Mouse (Mus musculus): Measurements from ENCODE around the gene Rela.

DNA sequence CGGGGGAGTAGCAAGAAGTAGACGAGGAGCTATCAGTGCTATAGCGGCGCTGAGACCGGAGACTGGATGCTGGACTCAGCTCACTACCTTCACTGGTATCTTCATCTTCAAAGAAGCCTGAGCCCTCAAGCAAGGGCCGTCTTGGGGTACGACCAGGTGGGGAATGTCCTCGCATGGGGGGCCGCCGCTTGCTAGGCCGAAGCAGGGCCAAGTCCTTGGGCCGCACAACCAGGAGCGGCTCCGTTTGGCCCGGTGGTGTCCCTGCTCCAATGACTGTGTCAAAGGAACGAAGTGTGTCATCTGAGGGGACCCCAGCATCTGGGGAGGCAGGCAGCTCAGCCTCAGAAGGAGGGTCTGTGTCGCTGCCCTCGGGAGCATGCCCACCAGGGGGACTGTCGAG lies 48.1 kb downstream of the Rela start:
- TF ChIP-seq POLR2A (IDR thresholded peaks at IDR 0.05; ENCODE audit: borderline replicate concordance, extremely low read depth, low read depth, low read length) (no peak), CTCF (IDR thresholded peaks at IDR 0.05; ENCODE audit: insufficient read depth, low read length) (no peak)
